Mouse (Mus musculus): ENCODE results near the gene 1700057G04Rik. TPM values are rescaled to one million over a fixed set of nuclear protein-coding genes. Genes with fewer than 3 reads are reported as not detected.

Gene 1700057G04Rik
- not detected in 2 replicates for polyA plus RNA-seq (2015; fragmentation: Nextera tagmentation; extraction: Ambion mirVana)

- no peak for ATAC-seq
- Histone ChIP-seq H3K27ac (no peak within 1 kb of the TSS), H3K4me1 (0 out of 2 replicates have a peak, but pooled peaks cover 4% of the 10 kb centered on the region), H3K36me3 (ENCODE audit: poor library complexity, severe bottlenecking) (no peaks in the 10 kb centered on the region), H3K9ac (no peak within 1 kb of the TSS), H3K4me3 (no peak within 1 kb of the TSS), H3K27me3 (no peaks in the 10 kb centered on the region), H3K9me3 (replicated peaks) (no peaks in the 10 kb centered on the region), H3K4me2 (no peak within 1 kb of the TSS)
- WGBS: 95% methylated on average over 1 of the region's 1 CpGs
These were observed at the start of gene 1700057G04Rik for GRCm38 (mm10) chr9:92309077-92309476. Gene 1700057G04Rik (plus strand): TSS chr9:92309377.

- no peak for ATAC-seq
- no peaks in the 10 kb centered on the region for H3K36me3 ChIP-seq (ENCODE audit: poor library complexity, severe bottlenecking)
- H3K4me3 ChIP-seq: no peak overlapping the region
- no peaks in the 10 kb centered on the region for H3K4me1 ChIP-seq
- no peak overlapping the region for H3K4me2 ChIP-seq
- WGBS: 88% methylated on average over 7 of the region's 7 CpGs
- H3K9me3 ChIP-seq (replicated peaks): no peaks in the 10 kb centered on the region
- no peak overlapping the region for H3K9ac ChIP-seq
- no peaks in the 10 kb centered on the region for H3K27me3 ChIP-seq
- H3K27ac ChIP-seq: no peak overlapping the region
These were observed 48.6 kb upstream of the 1700057G04Rik start for GRCm38 (mm10) chr9:92260481-92261159.

GRCm38 (mm10) chr9:92265719-92266118, 43.5 kb upstream of the 1700057G04Rik start:
- 89% methylated on average over 4 of the region's 4 CpGs for WGBS
- H3K27me3 ChIP-seq: no peaks in the 10 kb centered on the region
- H3K9me3 ChIP-seq (replicated peaks): no peaks in the 10 kb centered on the region
- H3K9ac ChIP-seq: no peak overlapping the region
- no peak overlapping the region for H3K27ac ChIP-seq
- peaks cover 14% of the 10 kb centered on the region for H3K36me3 ChIP-seq (ENCODE audit: poor library complexity, severe bottlenecking)
- no peak for ATAC-seq
- no peaks in the 10 kb centered on the region for H3K4me1 ChIP-seq
- H3K4me2 ChIP-seq: no peak overlapping the region
- no peak overlapping the region for H3K4me3 ChIP-seq

GRCm38 (mm10) chr9:92266558-92267171, 42.5 kb upstream of the 1700057G04Rik start:
- Histone ChIP-seq H3K27ac (no peak overlapping the region), H3K4me1 (no peaks in the 10 kb centered on the region), H3K4me3 (no peak overlapping the region), H3K4me2 (no peak overlapping the region), H3K9me3 (replicated peaks) (no peaks in the 10 kb centered on the region), H3K36me3 (ENCODE audit: poor library complexity, severe bottlenecking) (peaks cover 17% of the 10 kb centered on the region), H3K27me3 (no peaks in the 10 kb centered on the region), H3K9ac (no peak overlapping the region)
- 89% methylated on average over 8 of the region's 8 CpGs for WGBS
- no peak for ATAC-seq

GRCm38 (mm10) chr9:92267732-92268131, 41.4 kb upstream of the 1700057G04Rik start:
- 81% methylated on average over 1 of the region's 1 CpGs for WGBS
- no peak for ATAC-seq

GRCm38 (mm10) chr9:92269829-92270404, 39.3 kb upstream of the 1700057G04Rik start:
- Histone ChIP-seq H3K4me2 (no peak overlapping the region), H3K4me1 (no peaks in the 10 kb centered on the region), H3K36me3 (ENCODE audit: poor library complexity, severe bottlenecking) (peaks cover 17% of the 10 kb centered on the region), H3K4me3 (no peak overlapping the region), H3K9ac (no peak overlapping the region), H3K9me3 (replicated peaks) (no peaks in the 10 kb centered on the region), H3K27ac (no peak overlapping the region), H3K27me3 (no peaks in the 10 kb centered on the region)
- no peak for ATAC-seq
- 98% methylated on average over 5 of the region's 5 CpGs for WGBS

More at GRCm38 (mm10) chr9:92267732-92268131, 41.4 kb upstream of the 1700057G04Rik start:
- peaks cover 17% of the 10 kb centered on the region for H3K36me3 ChIP-seq (ENCODE audit: poor library complexity, severe bottlenecking)
- no peaks in the 10 kb centered on the region for H3K9me3 ChIP-seq (replicated peaks)
- no peak overlapping the region for H3K27ac ChIP-seq
- no peaks in the 10 kb centered on the region for H3K27me3 ChIP-seq
- no peak overlapping the region for H3K4me3 ChIP-seq
- no peak overlapping the region for H3K9ac ChIP-seq
- no peaks in the 10 kb centered on the region for H3K4me1 ChIP-seq
- H3K4me2 ChIP-seq: no peak overlapping the region

GRCm38 (mm10) chr9:92270927-92271326, 38.2 kb upstream of the 1700057G04Rik start:
- H3K4me3 ChIP-seq: no peak overlapping the region
- no peak for ATAC-seq
- no peak overlapping the region for H3K27ac ChIP-seq
- WGBS: 50% methylated on average over 4 of the region's 4 CpGs
- no peaks in the 10 kb centered on the region for H3K4me1 ChIP-seq
- H3K36me3 ChIP-seq (ENCODE audit: poor library complexity, severe bottlenecking): peaks cover 16% of the 10 kb centered on the region
- no peak overlapping the region for H3K4me2 ChIP-seq
- H3K27me3 ChIP-seq: no peaks in the 10 kb centered on the region
- no peak overlapping the region for H3K9ac ChIP-seq
- H3K9me3 ChIP-seq (replicated peaks): no peaks in the 10 kb centered on the region

- ATAC-seq: no peak
- no peaks in the 10 kb centered on the region for H3K9me3 ChIP-seq (replicated peaks)
- no peak overlapping the region for H3K4me3 ChIP-seq
- no peak overlapping the region for H3K9ac ChIP-seq
- WGBS: 92% methylated on average over 4 of the region's 4 CpGs
- peaks cover 7% of the 10 kb centered on the region for H3K36me3 ChIP-seq (ENCODE audit: poor library complexity, severe bottlenecking)
- no peak overlapping the region for H3K27ac ChIP-seq
- H3K4me1 ChIP-seq: no peaks in the 10 kb centered on the region
- H3K27me3 ChIP-seq: no peaks in the 10 kb centered on the region
- H3K4me2 ChIP-seq: no peak overlapping the region
These were observed 36.5 kb upstream of the 1700057G04Rik start for GRCm38 (mm10) chr9:92272650-92273049.

GRCm38 (mm10) chr9:92273271-92273670, 35.9 kb upstream of the 1700057G04Rik start:
- peaks cover 7% of the 10 kb centered on the region for H3K36me3 ChIP-seq (ENCODE audit: poor library complexity, severe bottlenecking)
- no peaks in the 10 kb centered on the region for H3K4me1 ChIP-seq
- no peak overlapping the region for H3K9ac ChIP-seq
- H3K27me3 ChIP-seq: no peaks in the 10 kb centered on the region
- ATAC-seq: no peak
- H3K27ac ChIP-seq: no peak overlapping the region
- WGBS: 94% methylated on average over 2 of the region's 2 CpGs
- no peaks in the 10 kb centered on the region for H3K9me3 ChIP-seq (replicated peaks)
- no peak overlapping the region for H3K4me2 ChIP-seq
- H3K4me3 ChIP-seq: no peak overlapping the region

- Histone ChIP-seq H3K9ac (no peak overlapping the region), H3K27me3 (no peaks in the 10 kb centered on the region), H3K27ac (no peak overlapping the region), H3K4me2 (no peak overlapping the region), H3K9me3 (replicated peaks) (no peaks in the 10 kb centered on the region), H3K4me3 (no peak overlapping the region), H3K4me1 (no peaks in the 10 kb centered on the region), H3K36me3 (ENCODE audit: poor library complexity, severe bottlenecking) (peaks cover 7% of the 10 kb centered on the region)
- WGBS: 87% methylated on average over 6 of the region's 6 CpGs
- ATAC-seq: no peak
These were observed 35.0 kb upstream of the 1700057G04Rik start for GRCm38 (mm10) chr9:92273956-92274762.

- no peaks in the 10 kb centered on the region for H3K4me1 ChIP-seq
- H3K4me2 ChIP-seq: no peak within 1 kb of the TSS
- WGBS: 75% methylated on average over 9 of the region's 9 CpGs
- no peaks in the 10 kb centered on the region for H3K27me3 ChIP-seq
- H3K36me3 ChIP-seq (ENCODE audit: poor library complexity, severe bottlenecking): peaks cover 4% of the 10 kb centered on the region
- H3K27ac ChIP-seq: no peak within 1 kb of the TSS
- ATAC-seq: no peak
- H3K4me3 ChIP-seq: no peak within 1 kb of the TSS
- H3K9ac ChIP-seq: no peak within 1 kb of the TSS
- no peaks in the 10 kb centered on the region for H3K9me3 ChIP-seq (replicated peaks)
These were observed 33.5 kb upstream of the 1700057G04Rik start, which contains the start of gene Plscr2 for GRCm38 (mm10) chr9:92275486-92276207. Gene Plscr2 (plus strand): TSS chr9:92275602.

All from forebrain, embryonic 13.5 days (tissue).